ENCODE assay signal across 8 mouse cellular contexts in genomic region chr9:59269728-59270127, GRCm38 (mm10). TPM values are rescaled to one million over a fixed set of nuclear protein-coding genes. Genes with fewer than 3 reads are reported as not detected.
DNase-seq lines count a peak whose midpoint lies in the region; ATAC-seq and TF ChIP-seq lines count a peak whose summit lies in the region.

No protein-coding gene starts in this region.

- no peak overlapping the region for H3K4me2 ChIP-seq in heart, postnatal 0 days (ENCODE audit: low read depth, low read length)
- H3K4me2 ChIP-seq in lung, embryonic 14.5 days = no peak overlapping the region

- peak; percentile 84 for TF ChIP-seq CTCF in heart, postnatal 0 days (IDR thresholded peaks at IDR 0.05; ENCODE audit: low read depth)
- TF ChIP-seq CTCF in lung, embryonic 14.5 days (IDR thresholded peaks at IDR 0.05; ENCODE audit: low read depth) = peak; percentile 84

- TF ChIP-seq EP300 in heart, postnatal 0 days (IDR thresholded peaks at IDR 0.05; ENCODE audit: low read depth) = no peak

- no peaks in the 10 kb centered on the region for H3K9me3 ChIP-seq in embryonic facial prominence, embryonic 10.5 days
- H3K9me3 ChIP-seq in heart, postnatal 0 days (replicated peaks; ENCODE audit: control insufficient read depth, low read length) = no peaks in the 10 kb centered on the region
- no peaks in the 10 kb centered on the region for H3K9me3 ChIP-seq in lung, embryonic 14.5 days (ENCODE audit: low read depth, low read length)

- H3K36me3 ChIP-seq in embryonic facial prominence, embryonic 10.5 days (replicated peaks) = no peaks in the 10 kb centered on the region
- H3K36me3 ChIP-seq in heart, postnatal 0 days (replicated peaks; ENCODE audit: control insufficient read depth, insufficient read depth, low read length) = no peaks in the 10 kb centered on the region
- H3K36me3 ChIP-seq in lung, embryonic 14.5 days (ENCODE audit: insufficient read depth) = no peaks in the 10 kb centered on the region

- DNase-seq in thymus, postnatal 4 days = peak; percentile 43
- no peak for DNase-seq in thymus, adult 18-20 months
- DNase-seq in embryonic facial prominence, embryonic 10.5 days (ENCODE audit: low spot score) = peak; percentile 71
- peak; percentile 86 for DNase-seq in heart, postnatal 0 days (ENCODE audit: low spot score)
- peak; percentile 69 to 83 for DNase-seq in kidney, postnatal 36 days
- DNase-seq in lung, embryonic 14.5 days = peak; percentile 93
- DNase-seq in right cerebral cortex, adult 2 months (ENCODE audit: low spot score in 2 of 2) = peak; percentile 67 to 75
- DNase-seq in spleen, postnatal 36 days (ENCODE audit: low spot score in 2 of 2) = no peak

- peaks cover 17% of the 10 kb centered on the region for H3K4me1 ChIP-seq in embryonic facial prominence, embryonic 10.5 days
- H3K4me1 ChIP-seq in heart, postnatal 0 days (ENCODE audit: control insufficient read depth, insufficient read depth) = peaks cover 8% of the 10 kb centered on the region; the same call in 1 of the 2 replicates
- peaks cover 5% of the 10 kb centered on the region for H3K4me1 ChIP-seq in lung, embryonic 14.5 days (ENCODE audit: insufficient read depth)

- H3K9ac ChIP-seq in heart, postnatal 0 days (replicated peaks; ENCODE audit: low read depth, low read length) = no peak overlapping the region
- H3K9ac ChIP-seq in lung, embryonic 14.5 days = no peak overlapping the region

- no peaks in the 10 kb centered on the region for H3K27me3 ChIP-seq in embryonic facial prominence, embryonic 10.5 days (replicated peaks; ENCODE audit: low read depth, poor library complexity, severe bottlenecking)
- no peaks in the 10 kb centered on the region for H3K27me3 ChIP-seq in heart, postnatal 0 days (ENCODE audit: control insufficient read depth, insufficient read depth, low read length)
- no peaks in the 10 kb centered on the region for H3K27me3 ChIP-seq in lung, embryonic 14.5 days (ENCODE audit: insufficient read depth, low read length)

- 40% methylated on average over 5 of the region's 5 CpGs for WGBS in embryonic facial prominence, embryonic 10.5 days
- WGBS in heart, postnatal 0 days = 13% methylated on average over 5 of the region's 5 CpGs
- 11% methylated on average over 5 of the region's 5 CpGs for WGBS in lung, embryonic 14.5 days

- H3K27ac ChIP-seq in embryonic facial prominence, embryonic 10.5 days (replicated peaks) = no peak overlapping the region
- H3K27ac ChIP-seq in heart, postnatal 0 days (ENCODE audit: low read depth) = no peak overlapping the region; the same call in 1 of the 2 replicates
- H3K27ac ChIP-seq in lung, embryonic 14.5 days (ENCODE audit: low read depth) = no peak overlapping the region

- H3K4me3 ChIP-seq in embryonic facial prominence, embryonic 10.5 days = no peak overlapping the region
- no peak overlapping the region for H3K4me3 ChIP-seq in heart, postnatal 0 days (ENCODE audit: low read depth, low read length)
- H3K4me3 ChIP-seq in lung, embryonic 14.5 days (ENCODE audit: low read depth, low read length) = no peak overlapping the region

- ATAC-seq in heart, postnatal 0 days (ENCODE audit: insufficient read depth, low read depth) = peak; percentile 67
- peak; percentile 76 for ATAC-seq in lung, embryonic 14.5 days (ENCODE audit: insufficient read depth)

RNA-seq across cellular contexts. Expression of gene Adpgk, which starts 21.6 kb away (rescaled TPM):
- 45.0 and 46.5 TPM in 2 replicates for polyA plus RNA-seq in embryonic facial prominence, embryonic 10.5 days (2016; fragmentation: Nextera tagmentation; extraction: Ambion mirVana)
- 17.4 and 18.4 TPM in 2 replicates for total RNA-seq in heart, postnatal 0 days (2014; rRNA removed; ENCODE audit: low replicate concordance)
- 10.1 and 11.1 TPM in 2 replicates for polyA plus RNA-seq in heart, postnatal 0 days (2015; fragmentation: Nextera tagmentation; extraction: Ambion mirVana)
- 56.8 and 57.0 TPM in 2 replicates for polyA plus RNA-seq in lung, embryonic 14.5 days (2014; fragmentation: Nextera tagmentation; extraction: Ambion mirVana)

Comparison
In these comparisons a context has a peak if more than half of its experiments do, and no peak if none do; other contexts are left out.
1. DNase-seq: peak in thymus, postnatal 4 days (single experiment), embryonic facial prominence, embryonic 10.5 days (single experiment), heart, postnatal 0 days (single experiment), kidney, postnatal 36 days (2 of 2), lung, embryonic 14.5 days (single experiment) and right cerebral cortex, adult 2 months (2 of 2); none in thymus, adult 18-20 months (0 of 2) and spleen, postnatal 36 days (0 of 2).